Mouse (Mus musculus): Measurements from ENCODE around the gene Pate2.
"Not testable (repeated sequence)": the region's sequence is repeated elsewhere in the genome, so short reads cannot be mapped to it uniquely, and the experiment has no call there.

Pate2 gene

DNA sequence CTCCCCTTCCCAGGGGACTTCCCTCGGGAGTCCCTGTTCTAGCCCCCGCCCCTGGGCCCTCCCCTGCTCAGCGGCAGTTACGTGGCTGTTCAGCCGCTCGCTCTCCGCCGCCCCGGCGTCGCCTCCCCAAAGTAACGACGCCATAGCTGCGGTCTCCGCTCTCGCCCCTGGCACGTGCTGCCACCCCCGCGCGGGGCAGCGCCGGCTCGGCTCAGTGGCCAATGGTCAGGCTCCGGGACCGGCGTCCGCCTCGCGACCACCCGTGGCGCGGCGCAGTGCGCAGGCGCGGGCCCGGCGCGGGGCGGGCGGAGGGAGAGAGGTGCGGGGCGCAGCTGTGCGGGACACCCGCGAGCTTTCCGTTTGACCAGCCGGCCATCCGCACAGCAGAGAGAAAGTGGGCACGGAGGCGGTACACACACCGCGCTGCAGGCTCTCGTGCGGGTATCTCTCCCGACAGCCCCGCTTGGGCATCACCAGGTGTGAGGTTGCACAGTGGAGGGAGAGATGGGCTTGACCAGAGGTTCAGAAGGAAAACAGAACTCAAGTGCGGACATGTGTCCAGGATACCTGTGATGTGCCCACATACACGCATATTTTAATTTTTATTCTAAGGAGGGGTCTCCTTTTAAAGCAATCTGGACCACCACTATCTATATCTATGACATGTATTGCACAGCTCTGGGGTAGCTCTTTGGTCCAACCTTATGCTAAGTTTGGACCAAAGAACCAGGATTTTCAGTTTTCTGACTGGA, 11.7 kb upstream of the Pate2 start, which contains the start of the genes Ddx25 and Pus3:
Gene Ddx25 (minus strand): TSS at position 272 of the 752 bp plus-strand sequence.
Gene Pus3 (plus strand): TSS at position 339 of the 752 bp plus-strand sequence.
- DNase-seq = peak in 1 of 2 experiments; percentile 38

DNA sequence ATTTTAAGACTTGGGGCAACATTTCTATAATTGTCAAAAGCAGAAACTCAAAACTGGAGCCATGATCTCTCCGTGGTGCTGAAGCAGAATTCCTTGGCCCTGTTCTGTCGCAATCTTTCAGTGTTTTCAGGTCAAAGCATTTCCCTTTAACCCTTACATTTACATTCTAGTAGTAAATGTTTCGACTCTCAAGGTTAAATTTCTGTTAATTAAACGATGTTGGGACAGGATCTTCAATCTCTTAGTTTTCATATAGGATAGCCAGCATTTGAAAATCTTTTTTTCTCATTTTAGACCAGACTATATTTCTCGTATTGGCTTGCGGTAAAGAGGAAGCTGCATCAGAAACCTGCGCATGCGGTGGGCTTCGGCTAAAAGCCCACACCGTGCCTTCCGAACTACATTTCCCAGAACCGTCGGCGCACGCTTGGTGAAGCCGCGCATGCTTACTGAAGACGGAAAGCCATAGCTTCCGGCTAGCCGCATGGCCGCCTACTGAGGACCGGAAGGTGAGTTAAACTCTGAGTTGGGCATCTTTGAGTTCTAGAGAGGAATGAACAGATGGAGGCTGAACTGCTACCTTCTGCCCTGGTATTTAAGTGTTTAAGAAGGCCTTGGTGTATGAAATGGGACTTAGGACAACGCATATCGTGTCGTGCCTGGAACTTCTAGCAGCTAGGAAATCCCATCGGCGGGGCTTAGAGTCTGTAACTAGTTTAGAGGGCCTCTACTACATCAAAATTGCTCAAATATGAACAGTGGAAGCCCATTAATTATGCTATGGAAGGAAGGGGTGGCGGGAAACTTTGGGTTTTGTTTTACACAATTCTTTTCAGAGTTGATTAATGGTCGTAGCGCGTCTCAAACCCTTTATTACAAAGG, 10.8 kb upstream of the Pate2 start:
- DNase-seq = peak; percentile 75 to 79

- DNase-seq = no peak
These were observed 9.0 kb upstream of the Pate2 start for GRCm38 (mm10) chr9:35561076-35561475.

DNA sequence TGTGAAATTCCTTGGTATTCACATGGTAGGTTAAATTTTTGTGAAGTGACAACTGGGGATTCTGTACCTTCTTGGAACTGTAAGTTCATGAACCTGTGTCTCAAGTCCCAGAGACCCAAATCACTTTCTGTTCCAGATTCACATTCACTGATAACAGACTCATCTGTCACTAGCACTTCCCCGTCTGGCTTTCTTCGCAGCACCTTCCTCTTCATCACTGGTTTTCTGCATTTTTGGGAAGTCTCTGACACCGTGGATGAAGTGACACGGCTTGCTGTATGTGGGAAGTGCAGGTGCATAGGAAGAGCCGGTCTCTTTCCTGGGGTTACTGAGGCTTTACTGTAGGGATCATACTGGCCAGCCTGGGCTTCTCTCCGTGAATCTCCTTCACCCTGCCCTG, 8.5 kb upstream of the Pate2 start:
- no peak for DNase-seq

DNA sequence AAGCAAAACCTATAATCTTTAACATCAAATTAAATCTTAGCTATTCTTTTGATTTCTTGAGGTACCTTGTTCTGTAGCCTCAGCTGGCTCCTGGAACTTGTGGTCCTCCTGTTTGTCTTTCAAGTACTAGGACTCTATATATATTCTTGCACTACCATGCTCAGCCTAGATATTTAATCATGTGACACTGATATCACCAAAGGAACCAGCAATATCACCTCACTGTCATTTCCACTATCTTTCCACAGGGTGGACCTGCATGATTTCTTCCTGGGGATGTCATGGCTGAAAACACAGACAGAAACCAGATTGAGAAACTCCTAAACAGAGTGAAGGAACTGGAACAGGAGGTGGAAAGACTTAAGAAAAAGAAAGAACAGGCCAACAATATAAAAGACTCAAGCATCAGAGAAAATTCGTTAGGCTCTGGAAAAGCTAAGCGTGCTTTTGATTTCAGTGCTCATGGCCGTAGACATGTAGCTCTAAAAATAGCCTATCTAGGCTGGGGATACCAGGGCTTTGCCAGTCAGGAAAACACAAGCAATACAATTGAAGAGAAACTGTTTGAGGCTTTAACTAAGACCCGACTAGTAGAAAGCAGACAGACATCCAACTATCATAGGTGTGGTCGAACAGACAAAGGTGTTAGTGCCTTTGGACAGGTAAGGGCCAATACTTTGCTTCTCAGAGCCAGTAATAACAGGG, 5.4 kb upstream of the Pate2 start:
- no peak for DNase-seq

GRCm38 (mm10) chr9:35567995-35568394, 2.1 kb upstream of the Pate2 start:
- DNase-seq = no peak

GRCm38 (mm10) chr9:35570663-35571062, 579 bp downstream of the Pate2 start:
- no peak for DNase-seq

DNA sequence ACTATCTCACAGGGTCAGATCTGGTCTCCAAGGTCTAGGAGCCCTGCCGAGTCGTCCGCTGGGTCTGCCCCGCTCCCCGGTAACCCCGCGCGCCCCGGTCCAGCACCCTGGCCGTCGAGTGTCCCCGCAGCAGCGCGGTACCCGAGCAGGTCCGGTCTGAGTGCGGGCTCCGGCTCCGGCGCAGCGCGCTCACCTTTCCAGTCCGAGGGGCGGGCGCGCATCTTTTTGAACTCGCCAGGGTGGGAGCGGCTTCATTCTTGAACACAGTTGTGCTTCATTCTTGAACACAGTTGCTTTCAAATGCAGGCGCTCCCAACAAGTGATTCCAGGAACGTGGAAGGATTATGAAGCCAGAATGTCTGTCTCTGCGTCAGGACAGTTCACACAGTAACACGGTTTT, 4.3 kb downstream of the Pate2 start:
- DNase-seq = peak in 1 of 2 experiments; percentile 25

- no peak for DNase-seq
These were observed 17.6 kb downstream of the Pate2 start for GRCm38 (mm10) chr9:35587674-35588073.

DNA sequence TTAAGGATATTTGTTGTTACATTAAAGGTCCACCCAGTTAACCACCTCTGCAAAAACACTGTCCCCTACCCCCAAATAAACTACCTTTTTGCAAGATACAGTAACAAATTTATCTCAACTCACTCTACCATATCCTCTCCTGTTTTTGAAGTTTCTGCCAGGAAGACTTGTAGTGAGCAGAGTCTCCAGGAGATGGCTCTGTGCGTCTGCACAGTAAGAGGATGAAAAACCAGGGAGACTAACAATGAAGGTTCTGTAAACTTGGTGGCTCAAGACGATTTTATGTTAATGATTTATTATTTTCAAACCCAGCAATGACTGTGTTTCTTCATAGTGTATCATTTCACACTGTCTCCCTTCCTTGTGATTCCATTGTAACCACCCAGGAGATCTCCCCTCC, 22.8 kb downstream of the Pate2 start:
- no peak for DNase-seq

DNA sequence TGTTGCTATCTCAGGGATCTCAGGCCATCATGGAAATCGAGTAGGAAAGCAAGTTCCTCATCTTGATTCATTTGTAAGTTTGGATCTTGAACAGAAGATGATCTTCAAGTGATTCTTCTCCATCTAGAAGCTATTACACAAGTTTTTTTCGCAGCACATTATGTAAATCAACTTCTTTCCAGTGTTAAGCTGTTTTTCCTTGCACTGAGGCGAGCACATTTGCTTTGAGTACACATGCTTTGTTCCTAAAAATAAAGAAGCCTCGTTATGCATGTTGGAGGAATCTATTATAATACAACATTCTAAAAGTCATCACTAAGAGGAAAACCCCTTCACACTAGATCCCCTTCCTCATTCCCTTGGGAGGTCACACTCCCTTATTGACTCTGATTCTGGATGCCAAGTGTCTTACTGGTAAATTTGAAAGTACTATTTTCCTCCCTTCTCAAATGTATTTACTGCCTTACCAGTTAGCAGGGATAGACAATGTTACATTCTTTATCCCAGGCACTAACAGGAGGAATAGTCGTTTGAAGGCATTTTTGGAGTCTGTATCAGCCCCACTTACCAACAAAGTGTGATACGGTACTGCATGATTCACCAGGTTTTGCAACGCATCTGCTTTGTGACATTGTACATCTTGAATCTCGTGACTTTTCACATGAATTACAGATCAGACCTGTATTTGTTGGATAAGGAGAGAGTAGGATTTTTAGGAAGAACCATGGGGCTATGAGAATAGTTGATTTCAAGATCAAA, 37.7 kb downstream of the Pate2 start:
- DNase-seq = no peak

DNA sequence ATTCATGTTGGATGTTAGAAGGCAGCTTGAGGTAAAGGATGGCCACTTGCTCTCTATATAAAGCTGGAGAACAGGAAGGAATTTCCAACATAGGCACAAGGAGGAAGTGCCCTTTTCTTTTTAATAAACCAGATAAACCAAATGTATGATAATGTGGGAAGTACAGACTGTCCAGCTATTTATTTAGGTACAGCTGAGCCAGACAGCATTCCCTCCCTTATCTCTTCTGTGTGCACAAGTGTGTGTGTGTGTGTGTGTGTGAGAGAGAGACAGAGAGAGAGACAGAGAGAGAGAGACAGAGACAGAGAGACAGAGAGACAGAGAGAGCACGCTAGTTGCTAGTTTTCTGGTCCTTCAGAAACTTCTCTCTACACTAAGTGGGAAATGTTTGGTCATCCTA, 41.8 kb downstream of the Pate2 start, which contains the start of gene Pate4:
Gene Pate4 (minus strand): TSS at position 101 of the 400 bp plus-strand sequence.
- no peak for DNase-seq

DNA sequence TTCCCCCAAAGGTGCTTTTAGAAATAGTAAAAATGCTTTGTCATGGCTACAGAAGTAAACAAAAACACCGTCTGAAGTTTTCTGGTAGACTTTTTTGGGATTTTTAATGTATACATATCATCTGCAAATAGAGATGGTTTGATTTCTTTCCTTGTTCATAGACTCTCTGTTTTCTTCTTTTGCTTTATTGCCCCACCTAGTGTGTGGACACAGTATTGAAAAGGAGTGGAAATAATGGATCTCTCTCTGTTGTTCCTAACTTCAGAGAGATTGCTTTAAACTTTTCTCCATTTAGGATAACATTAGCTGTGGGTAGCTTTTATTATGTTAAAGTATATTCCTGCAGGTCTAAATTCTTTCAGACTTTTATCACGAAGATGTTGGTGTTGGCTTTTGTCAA, 43.9 kb downstream of the Pate2 start:
- no peak for DNase-seq

DNA sequence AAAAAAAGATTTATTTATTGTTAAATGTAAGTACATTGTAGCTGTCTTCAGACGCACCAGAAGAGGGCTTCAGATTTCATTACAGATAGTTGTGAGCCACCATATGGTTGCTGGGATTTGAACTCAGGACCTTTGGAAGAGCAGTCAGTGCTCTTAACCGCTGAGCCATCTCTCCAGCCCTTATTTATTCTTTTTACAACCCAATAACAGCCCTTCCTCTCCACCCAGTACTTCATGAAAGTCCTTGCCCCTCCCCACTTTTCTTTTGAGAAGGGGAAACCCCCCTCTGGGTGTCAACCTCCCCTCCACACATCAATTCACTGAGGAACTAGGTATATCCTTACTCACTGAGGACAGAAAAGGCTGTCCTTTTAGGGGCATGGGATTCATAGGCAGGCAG, 46.7 kb downstream of the Pate2 start:
- DNase-seq = not testable (repeated sequence)

GRCm38 (mm10) chr9:35632981-35633380, 62.9 kb downstream of the Pate2 start:
- no peak for DNase-seq

DNA sequence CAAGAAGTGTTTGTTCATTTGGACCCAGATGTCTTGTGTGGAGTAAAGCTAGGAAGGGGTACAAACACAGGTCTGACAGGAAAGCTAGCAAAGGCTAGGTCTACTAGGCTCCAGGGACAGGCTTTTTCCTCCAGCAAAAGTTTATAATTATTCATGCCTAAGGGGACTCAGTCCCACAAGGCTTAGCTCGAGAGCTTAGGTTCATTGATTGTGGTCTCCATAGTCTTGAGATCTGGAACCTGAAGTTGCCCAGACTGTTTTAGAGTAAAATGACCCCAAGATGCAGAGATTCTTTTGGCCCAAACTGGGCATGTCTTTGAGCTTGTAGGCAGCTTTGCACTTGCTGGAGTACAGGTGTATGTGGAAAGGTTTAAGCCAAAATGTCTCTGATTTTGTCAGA, 78.0 kb downstream of the Pate2 start, which contains the start of gene Pate3:
Gene Pate3 (minus strand): TSS at position 101 of the 400 bp plus-strand sequence.
- no peak for DNase-seq

DNA sequence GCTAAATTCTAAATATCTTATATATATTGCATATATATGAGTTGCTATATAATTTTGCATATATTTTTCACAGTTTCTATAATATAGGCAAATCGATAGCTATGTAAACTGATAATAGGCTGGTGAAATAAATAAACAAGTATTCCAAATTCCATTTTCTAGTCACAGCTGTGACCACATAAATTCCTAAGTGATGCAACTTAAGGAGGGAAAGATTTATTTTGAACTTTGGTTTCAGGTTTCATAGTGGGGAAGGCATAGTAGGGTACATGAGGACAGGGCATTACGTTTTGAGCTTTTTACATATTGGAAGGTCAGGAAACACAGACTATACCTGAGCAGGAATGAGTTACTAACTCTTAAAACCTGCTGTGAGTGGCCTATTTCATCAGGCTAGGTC, 103.5 kb downstream of the Pate2 start:
- DNase-seq = no peak

- DNase-seq = peak in 1 of 2 experiments; percentile 9
These were observed 116.9 kb downstream of the Pate2 start, which contains the start of gene Pate1 for GRCm38 (mm10) chr9:35687013-35687412. Gene Pate1 (minus strand): TSS chr9:35687390.

DNA sequence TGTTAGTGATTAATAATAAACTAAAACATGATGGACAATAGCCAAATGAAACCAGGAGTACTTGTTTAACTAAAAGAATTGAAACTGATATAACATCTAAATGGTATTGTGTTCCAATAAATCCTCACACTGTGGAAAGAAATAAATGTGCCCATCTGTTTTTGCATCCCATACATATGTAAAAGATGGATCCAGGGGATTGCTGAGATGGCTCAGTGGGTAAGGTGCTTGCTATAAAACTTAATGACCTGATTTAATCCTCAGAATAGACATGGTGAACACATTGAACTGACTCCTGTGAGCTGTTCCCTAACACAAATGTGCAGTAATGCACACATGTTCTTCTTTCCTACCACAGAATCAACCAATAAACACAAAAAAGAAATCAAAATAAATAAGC, 121.8 kb downstream of the Pate2 start:
- DNase-seq = no peak

- DNase-seq = no peak
These were observed 137.2 kb downstream of the Pate2 start for GRCm38 (mm10) chr9:35707265-35707664.

All from lung, postnatal 4 days (tissue).